Mouse (Mus musculus): ENCODE measurements around the gene Zfp13. TPM values are rescaled to one million over a fixed set of nuclear protein-coding genes. Genes with fewer than 3 reads are reported as not detected.
"Not testable (repeated sequence)": the region's sequence is repeated elsewhere in the genome, so short reads cannot be mapped to it uniquely, and the experiment has no call there.

Gene Zfp13
- total RNA-seq, 2 experiments from 2014 or later = 4.9 TPM

GRCm38 (mm10) chr17:23539608-23540007, 59.7 kb downstream of the Zfp13 start:
- DNase-seq = no peak

GRCm38 (mm10) chr17:23538299-23539015, 60.8 kb downstream of the Zfp13 start:
- no peak for DNase-seq
- intact Hi-C loops (cut with DNase I; ENCODE audit: low total_unique reads) = no loop called here

More at GRCm38 (mm10) chr17:23539608-23540007, 59.7 kb downstream of the Zfp13 start:
- intact Hi-C loops (cut with DNase I; ENCODE audit: low total_unique reads) = no loop called here

- no peak for DNase-seq
Measured at GRCm38 (mm10) chr17:23537554-23538255, 61.6 kb downstream of the Zfp13 start.

GRCm38 (mm10) chr17:23535046-23535788, 64.1 kb downstream of the Zfp13 start:
- DNase-seq; intact Hi-C loops (cut with DNase I; ENCODE audit: low total_unique reads): not testable (repeated sequence)

More at GRCm38 (mm10) chr17:23537554-23538255, 61.6 kb downstream of the Zfp13 start:
- intact Hi-C loops (cut with DNase I; ENCODE audit: low total_unique reads) = no loop called here

GRCm38 (mm10) chr17:23533591-23534490, 65.4 kb downstream of the Zfp13 start:
- intact Hi-C loops (cut with DNase I; ENCODE audit: low total_unique reads); DNase-seq: not testable (repeated sequence)

- intact Hi-C loops (cut with DNase I; ENCODE audit: low total_unique reads); DNase-seq: not testable (repeated sequence)
Measured at GRCm38 (mm10) chr17:23531408-23531807, 67.9 kb downstream of the Zfp13 start.

Other genes with a start within 250 kb of the Zfp13 start
- gene Vmn2r116, start 214.9 kb downstream of the Zfp13 start, total RNA-seq (2021) = not detected
- not detected for gene Vmn2r117, start 119.8 kb downstream of the Zfp13 start, total RNA-seq (2021)
- gene Zfp213, start 35.2 kb downstream of the Zfp13 start, total RNA-seq (2021) = 1 to 10 TPM; 2.2 to 2.6 TPM
- not detected for gene Zscan10, start 1.4 kb upstream of the Zfp13 start, total RNA-seq (2021)
- gene Mmp25, start 45.8 kb upstream of the Zfp13 start, total RNA-seq (2021) = under 1 TPM; 0.20 to 0.27 TPM
- gene Bicdl2, start 61.0 kb upstream of the Zfp13 start, total RNA-seq (2021) = not detected
- gene Hcfc1r1, start 74.1 kb upstream of the Zfp13 start, total RNA-seq (2021) = 100 to 1,000 TPM; 223 to 235 TPM
- gene Thoc6, start 74.4 kb upstream of the Zfp13 start, total RNA-seq (2021) = 10 to 100 TPM; 15.8 to 19.1 TPM
- 10 to 100 TPM; 18.7 to 57.3 TPM for gene Tnfrsf12a, start 78.0 kb upstream of the Zfp13 start, total RNA-seq (2021)
- not detected for gene Cldn6, start 79.8 kb upstream of the Zfp13 start, total RNA-seq (2021)
- under 1 TPM; 0.23 to 0.51 TPM for gene Cldn9, start 84.5 kb upstream of the Zfp13 start, total RNA-seq (2021)
- under 1 TPM in 1 of 2 experiments, not detected in 1; 0.09 TPM for gene 1520401A03Rik, start 123.3 kb upstream of the Zfp13 start, total RNA-seq (2021)
- gene Pkmyt1, start 126.8 kb upstream of the Zfp13 start, total RNA-seq (2021) = 1 to 10 TPM; 2.1 to 2.3 TPM
- 1 to 10 TPM; 5.7 to 9.1 TPM for gene Paqr4, start 141.4 kb upstream of the Zfp13 start, total RNA-seq (2021)
- gene Kremen2, start 146.3 kb upstream of the Zfp13 start, total RNA-seq (2021) = not detected
- gene Flywch1, start 172.1 kb upstream of the Zfp13 start, total RNA-seq (2021) = 10 to 100 TPM; 35.6 to 35.8 TPM
- gene Flywch2, start 186.6 kb upstream of the Zfp13 start, total RNA-seq (2021) = 1 to 10 TPM; 1.2 to 2.0 TPM
- gene Srrm2, start 191.0 kb upstream of the Zfp13 start, total RNA-seq (2021) = 100 to 1,000 TPM; 148 to 169 TPM
- 100 to 1,000 TPM; 321 to 328 TPM for gene Elob, start 229.6 kb upstream of the Zfp13 start, total RNA-seq (2021)
- not detected for gene Prss33, start 236.6 kb upstream of the Zfp13 start, total RNA-seq (2021)
- not detected for gene Prss32, start 244.4 kb upstream of the Zfp13 start, total RNA-seq (2021)
- under 1 TPM in 1 of 2 experiments, not detected in 1; 0.18 TPM for gene Prss41, start 244.7 kb upstream of the Zfp13 start, total RNA-seq (2021)